Mouse (Mus musculus): Measurements from ENCODE around the gene Cabp1.
A peak's percentile ranks its signal among the peaks of the same experiment; 100 is the strongest.

DNA sequence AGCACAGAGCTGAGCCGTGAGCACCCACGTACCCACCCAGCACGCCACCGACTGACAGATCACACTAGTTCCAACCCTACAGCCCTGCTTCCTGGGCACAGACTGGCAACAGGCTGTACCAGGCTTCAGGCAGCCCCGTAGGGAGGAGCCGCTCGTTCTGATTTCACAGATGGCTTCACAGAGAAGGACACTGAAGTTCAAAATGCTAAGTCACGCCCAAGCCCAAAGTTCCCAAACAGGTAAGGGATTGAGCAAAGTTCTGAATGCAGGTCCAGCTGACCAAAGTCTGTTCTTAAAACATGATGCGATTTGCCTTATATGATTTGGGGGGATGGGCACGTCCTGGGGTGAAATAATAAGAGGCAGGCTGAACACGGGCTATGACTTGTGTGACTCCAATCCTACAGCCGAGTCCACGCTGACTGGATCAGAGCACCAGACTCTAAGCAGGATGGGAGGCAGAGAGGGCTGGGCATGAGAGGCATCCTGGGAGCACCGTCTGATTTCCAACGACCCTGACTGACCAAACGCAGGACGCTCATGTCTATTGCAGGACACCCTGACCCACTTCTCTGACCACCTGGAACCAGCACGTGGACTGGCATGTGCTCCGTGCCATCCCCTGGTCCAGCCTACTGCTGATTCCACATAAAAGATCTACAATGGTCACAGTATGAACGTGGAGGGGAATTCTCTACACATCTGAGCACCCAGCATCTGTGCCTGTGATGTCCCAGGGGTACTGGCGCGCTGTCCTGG, 66.6 kb downstream of the Cabp1 start:
- TF ChIP-seq CTCF (IDR thresholded peaks at IDR 0.05; ENCODE audit: control insufficient read depth, insufficient read depth, low read length) (no peak), POLR2A (IDR thresholded peaks at IDR 0.05; ENCODE audit: borderline replicate concordance, control insufficient read depth, low read depth, low read length) (0 out of 2 replicates have a peak, but pooled peaks have one; percentile 6)
